Mouse (Mus musculus) ovary, postnatal 36 days (tissue): ENCODE data around the gene Tac4.

Source experiments
- DNase-seq: peaks from one replicate; pipeline ENCODE4 v3.0.0; 2022; ENCODE audit warnings: low spot score, mixed read lengths

Tac4 gene

GRCm38 (mm10) chr11:95315215-95315955, 54.1 kb downstream of the Tac4 start:
- DNase-seq: no peak

- DNase-seq: no peak
These were observed 56.8 kb downstream of the Tac4 start for GRCm38 (mm10) chr11:95318116-95318515.
